Mouse (Mus musculus) lung, postnatal 0 days (tissue): ENCODE results near the gene Iqcj. TPM values are rescaled to one million over a fixed set of nuclear protein-coding genes. Genes with fewer than 3 reads are reported as not detected.

Experiments used
- ATAC-seq: fragments of 200-750 bp; cut with Nextera tagmentation; 2 replicates; pipeline ENCODE4 v1.8.0; 2017; ENCODE audit warnings: moderate library complexity
- DNase-seq: peaks from one replicate; pipeline ENCODE4 v3.0.0-alpha.2; 2016; ENCODE audit warnings: low spot score
- H3K27ac ChIP-seq: fragments of 300-500 bp; sonication (generic); 2 replicates; pipeline ENCODE4 v1.5.1; 2014; ENCODE audit warnings: antibody characterized with exemption, mild to moderate bottlenecking, low read length, mixed read lengths
- H3K27me3 ChIP-seq: fragments of 300-500 bp; sonication (generic); replicated peaks from 2 replicates; pipeline ENCODE4 v1.6.1; 2014; ENCODE audit warnings: low read length, mixed read lengths; ENCODE audit not compliant: insufficient read depth
- H3K36me3 ChIP-seq: fragments of 300-500 bp; sonication (generic); 2 replicates; pipeline ENCODE4 v1.6.1; 2014; ENCODE audit warnings: low read length, mixed read lengths; ENCODE audit not compliant: insufficient read depth
- H3K4me1 ChIP-seq: fragments of 300-500 bp; sonication (generic); 2 replicates; pipeline ENCODE4 v1.6.1; 2014; ENCODE audit warnings: antibody characterized with exemption, low read depth, low read length, mixed read lengths; ENCODE audit not compliant: insufficient read depth
- H3K4me2 ChIP-seq: fragments of 300-500 bp; sonication (generic); replicated peaks from 2 replicates; pipeline ENCODE4 v1.6.1; 2014; ENCODE audit warnings: low read depth, mild to moderate bottlenecking, low read length, moderate library complexity, mixed read lengths
- H3K4me3 ChIP-seq: fragments of 300-500 bp; sonication (generic); 2 replicates; pipeline ENCODE4 v1.5.1; 2014; ENCODE audit warnings: low read depth, low read length
- H3K9ac ChIP-seq: fragments of 300-500 bp; sonication (generic); replicated peaks from 2 replicates; pipeline ENCODE4 v1.6.1; 2014; ENCODE audit warnings: low read depth, mild to moderate bottlenecking
- H3K9me3 ChIP-seq: fragments of 300-500 bp; sonication (generic); 2 replicates; pipeline ENCODE4 v1.6.1; 2016; ENCODE audit warnings: low read length, mixed read lengths
- CTCF ChIP-seq: IDR thresholded peaks from 2 replicates; pipeline ENCODE4 v1.5.1; 2016; ENCODE audit warnings: antibody characterized with exemption, mild to moderate bottlenecking
- EP300 ChIP-seq: IDR thresholded peaks from 2 replicates; pipeline ENCODE4 v1.6.1; 2016; ENCODE audit warnings: antibody characterized with exemption, mild to moderate bottlenecking, control low read depth
- WGBS: fragments of 180-500 bp; shearing (Covaris S2); extraction: QIAGEN DNeasy Blood & Tissue Kit; methylation state at CpG from one replicate; pipeline ENCODE4 v1.1.7; 2014; 5-methylcytosine and 5-hydroxymethylcytosine counted together
- polyA plus RNA-seq: library from polyadenylated mRNA; unstranded; fragments of >200 nt; fragmentation: Nextera tagmentation; extraction: Ambion mirVana; gene quantifications from 2 replicates; pipeline ENCODE4 v1.2.1, GENCODE M21; 2015

The Iqcj gene
- polyA plus RNA-seq, 1 experiment from 2014 or later = not detected

DNA sequence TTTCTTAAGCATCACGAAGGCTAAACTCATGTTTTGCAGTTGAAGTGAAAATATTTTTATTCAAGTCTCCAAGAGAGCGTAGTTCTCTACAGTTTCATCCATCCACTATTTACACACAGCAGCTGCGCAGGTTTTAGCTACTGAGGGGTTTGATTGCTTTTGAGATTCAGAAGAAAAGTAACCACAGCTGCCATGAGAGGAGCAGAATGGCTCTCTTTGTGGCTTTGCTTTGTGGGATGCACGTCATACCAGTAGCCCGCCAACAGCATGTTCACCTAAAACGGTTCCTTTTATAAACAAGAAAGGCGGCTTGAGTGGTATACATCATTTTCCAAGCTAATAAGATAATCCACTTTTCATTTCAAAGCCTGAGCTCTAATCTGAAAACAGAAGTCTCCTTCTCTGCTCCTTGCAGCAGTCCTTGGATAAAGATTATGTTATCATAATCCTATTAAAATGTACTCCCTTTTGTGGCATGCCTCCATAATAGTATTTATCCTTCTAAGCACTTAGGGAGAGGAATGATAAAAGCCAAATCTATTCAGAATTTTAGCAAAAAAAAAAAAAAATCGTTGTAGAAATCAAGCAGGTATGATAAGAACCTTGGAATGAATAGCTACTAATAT is 26.7 kb downstream of the Iqcj start:
- no peak overlapping the region for H3K9ac ChIP-seq
- DNase-seq = no peak

GRCm38 (mm10) chr3:67923095-67923494 is 31.1 kb downstream of the Iqcj start:
- DNase-seq (no peak), ATAC-seq (no peak)
- no peak overlapping the region for H3K4me2 ChIP-seq
- no peak for TF ChIP-seq CTCF
- TF ChIP-seq EP300 = no peak
- H3K9ac ChIP-seq = no peak overlapping the region
- no peak overlapping the region for H3K27ac ChIP-seq
- H3K9me3 ChIP-seq = no peaks in the 10 kb centered on the region
- 79% methylated on average over 4 of the region's 4 CpGs for WGBS
- H3K36me3 ChIP-seq = no peaks in the 10 kb centered on the region
- H3K27me3 ChIP-seq = no peaks in the 10 kb centered on the region
- H3K4me3 ChIP-seq = no peak overlapping the region
- no peaks in the 10 kb centered on the region for H3K4me1 ChIP-seq

More for the DNA sequence above, 26.7 kb downstream of the Iqcj start:
- Histone ChIP-seq H3K4me3 (no peak overlapping the region), H3K4me1 (no peaks in the 10 kb centered on the region), H3K36me3 (no peaks in the 10 kb centered on the region), H3K27me3 (no peaks in the 10 kb centered on the region), H3K27ac (no peak overlapping the region), H3K4me2 (no peak overlapping the region), H3K9me3 (no peaks in the 10 kb centered on the region)
- TF ChIP-seq EP300 (no peak), CTCF (no peak)
- 57% methylated on average over 8 of the region's 8 CpGs for WGBS
- no peak for ATAC-seq

- WGBS = 51% methylated on average over 2 of the region's 2 CpGs
- no peak for ATAC-seq
These were observed 33.4 kb downstream of the Iqcj start for GRCm38 (mm10) chr3:67925453-67925852.

GRCm38 (mm10) chr3:67930424-67931133 is 38.6 kb downstream of the Iqcj start:
- Histone ChIP-seq H3K4me1 (no peaks in the 10 kb centered on the region), H3K27me3 (no peaks in the 10 kb centered on the region), H3K4me2 (no peak overlapping the region), H3K36me3 (no peaks in the 10 kb centered on the region), H3K9me3 (no peaks in the 10 kb centered on the region), H3K4me3 (no peak overlapping the region), H3K27ac (no peak overlapping the region), H3K9ac (no peak overlapping the region)
- ATAC-seq (no peak), DNase-seq (no peak)
- WGBS = 71% methylated on average over 10 of the region's 10 CpGs
- no peak for TF ChIP-seq CTCF
- TF ChIP-seq EP300 = no peak

More at GRCm38 (mm10) chr3:67925453-67925852, 33.4 kb downstream of the Iqcj start:
- Histone ChIP-seq H3K4me1 (no peaks in the 10 kb centered on the region), H3K36me3 (no peaks in the 10 kb centered on the region), H3K27me3 (no peaks in the 10 kb centered on the region), H3K27ac (no peak overlapping the region), H3K4me3 (no peak overlapping the region), H3K9me3 (no peaks in the 10 kb centered on the region), H3K9ac (no peak overlapping the region), H3K4me2 (no peak overlapping the region)
- no peak for TF ChIP-seq EP300
- no peak for TF ChIP-seq CTCF
- DNase-seq = no peak

DNA sequence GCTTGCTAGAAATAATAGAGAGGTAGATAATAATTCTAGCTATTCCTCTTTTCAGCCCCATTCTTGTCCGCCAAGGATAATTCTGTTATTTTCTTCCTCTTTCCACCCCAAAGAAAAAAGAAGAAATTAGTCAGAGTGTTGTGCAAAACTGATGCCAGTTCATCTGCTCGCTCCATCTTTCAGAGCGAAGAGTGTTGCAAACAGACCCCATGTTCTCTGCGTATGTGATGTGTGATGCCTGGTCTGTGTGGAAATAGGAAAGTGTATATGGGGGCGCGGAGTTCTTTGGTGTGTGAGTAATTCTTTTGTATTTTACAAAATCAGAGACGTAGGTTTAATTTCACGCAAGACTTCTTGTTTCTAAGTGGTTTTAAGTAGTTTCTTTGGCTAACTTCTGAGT is 39.2 kb downstream of the Iqcj start:
- no peak for ATAC-seq
- WGBS = 85% methylated on average over 8 of the region's 8 CpGs

GRCm38 (mm10) chr3:67931914-67932313 is 39.9 kb downstream of the Iqcj start:
- Histone ChIP-seq H3K4me3 (no peak overlapping the region), H3K9me3 (no peaks in the 10 kb centered on the region), H3K27me3 (no peaks in the 10 kb centered on the region), H3K36me3 (no peaks in the 10 kb centered on the region), H3K9ac (no peak overlapping the region), H3K4me1 (no peaks in the 10 kb centered on the region), H3K27ac (no peak overlapping the region), H3K4me2 (no peak overlapping the region)
- ATAC-seq = no peak
- WGBS = 60% methylated on average over 3 of the region's 3 CpGs
- TF ChIP-seq CTCF = no peak
- no peak for TF ChIP-seq EP300
- no peak for DNase-seq

More for the DNA sequence above, 39.2 kb downstream of the Iqcj start:
- no peak overlapping the region for H3K9ac ChIP-seq
- no peak overlapping the region for H3K4me2 ChIP-seq
- no peak overlapping the region for H3K27ac ChIP-seq
- H3K4me3 ChIP-seq = no peak overlapping the region
- no peaks in the 10 kb centered on the region for H3K9me3 ChIP-seq
- TF ChIP-seq EP300 (no peak), CTCF (no peak)
- H3K4me1 ChIP-seq = no peaks in the 10 kb centered on the region
- no peaks in the 10 kb centered on the region for H3K36me3 ChIP-seq
- H3K27me3 ChIP-seq = no peaks in the 10 kb centered on the region
- DNase-seq = no peak
